Mouse (Mus musculus) limb, embryonic 11.5 days (tissue): ENCODE measurements at regions not wholly inside any gene's neighbourhood (a gene's known extent, or its start where the extent isn't known, plus 50 kb on each side); places are given as distances from the start of the nearest gene placed in this dataset.

ENCODE experiments used
- ATAC-seq: fragments of 200-750 bp; cut with Nextera tagmentation; 2 replicates; pipeline ENCODE4 v1.8.0; 2017; ENCODE audit warnings: low read depth; ENCODE audit not compliant: insufficient number of reproducible peaks, low FRiP score, low TSS enrichment
- DNase-seq: peaks from one replicate; pipeline ENCODE4 v3.0.0-alpha.2; 2015; ENCODE audit warnings: low spot score
- H3K27ac ChIP-seq: fragments of 300-500 bp; sonication (generic); replicated peaks from 2 replicates; pipeline ENCODE4 v1.5.1; 2014; ENCODE audit warnings: low read depth, mild to moderate bottlenecking, low read length
- H3K27me3 ChIP-seq: fragments of 300-500 bp; sonication (generic); 2 replicates; pipeline ENCODE4 v1.6.1; 2014; ENCODE audit warnings: mild to moderate bottlenecking, low read length, mixed read lengths; ENCODE audit not compliant: control insufficient read depth, insufficient read depth
- H3K36me3 ChIP-seq: fragments of 300-500 bp; sonication (generic); 2 replicates; pipeline ENCODE4 v1.6.1; 2014; ENCODE audit warnings: mild to moderate bottlenecking, low read length, moderate library complexity, mixed read lengths; ENCODE audit not compliant: control insufficient read depth, insufficient read depth
- H3K4me1 ChIP-seq: fragments of 300-500 bp; sonication (generic); 2 replicates; pipeline ENCODE4 v1.6.1; 2014; ENCODE audit warnings: low read length, mixed read lengths; ENCODE audit not compliant: control insufficient read depth, insufficient read depth
- H3K4me2 ChIP-seq: fragments of 300-500 bp; sonication (generic); 2 replicates; pipeline ENCODE4 v1.6.1; 2014; ENCODE audit warnings: low read depth, mild to moderate bottlenecking, moderate library complexity; ENCODE audit not compliant: severe bottlenecking
- H3K4me3 ChIP-seq: fragments of 300-500 bp; sonication (generic); 2 replicates; pipeline ENCODE4 v1.5.1; 2014; ENCODE audit warnings: low read depth, low read length
- H3K9ac ChIP-seq: fragments of 300-500 bp; sonication (generic); 2 replicates; pipeline ENCODE4 v1.6.1; 2014; ENCODE audit warnings: mild to moderate bottlenecking, low read length
- H3K9me3 ChIP-seq: fragments of 300-500 bp; sonication (generic); 2 replicates; pipeline ENCODE4 v1.6.1; 2016; ENCODE audit warnings: low read length; ENCODE audit not compliant: control insufficient read depth
- WGBS: fragments of 180-500 bp; shearing (Covaris S2); extraction: QIAGEN DNeasy Blood & Tissue Kit; methylation state at CpG from one replicate; pipeline ENCODE4 v1.1.7; 2014; 5-methylcytosine and 5-hydroxymethylcytosine counted together

GRCm38 (mm10) chr12:9894521-9894920, 324.6 kb downstream of the Osr1 start:
- WGBS = 97% methylated on average over 2 of the region's 2 CpGs
- H3K27ac ChIP-seq = no peak overlapping the region

GRCm38 (mm10) chr12:9897980-9898379, 328.1 kb downstream of the Osr1 start:
- H3K27me3 ChIP-seq = no peaks in the 10 kb centered on the region
- no peak overlapping the region for H3K9ac ChIP-seq
- ATAC-seq = no peak
- H3K9me3 ChIP-seq = no peaks in the 10 kb centered on the region
- no peak for DNase-seq
- 72% methylated on average over 6 of the region's 6 CpGs for WGBS
- no peak overlapping the region for H3K27ac ChIP-seq
- H3K4me1 ChIP-seq = no peaks in the 10 kb centered on the region
- no peaks in the 10 kb centered on the region for H3K36me3 ChIP-seq
- H3K4me2 ChIP-seq = no peak overlapping the region
- H3K4me3 ChIP-seq = no peak overlapping the region

More at GRCm38 (mm10) chr12:9894521-9894920, 324.6 kb downstream of the Osr1 start:
- ATAC-seq (no peak), DNase-seq (no peak)
- no peak overlapping the region for H3K4me3 ChIP-seq
- no peaks in the 10 kb centered on the region for H3K9me3 ChIP-seq
- H3K4me1 ChIP-seq = no peaks in the 10 kb centered on the region
- H3K9ac ChIP-seq = no peak overlapping the region
- H3K4me2 ChIP-seq = no peak overlapping the region
- no peaks in the 10 kb centered on the region for H3K27me3 ChIP-seq
- H3K36me3 ChIP-seq = no peaks in the 10 kb centered on the region

- no peaks in the 10 kb centered on the region for H3K9me3 ChIP-seq
- no peak overlapping the region for H3K27ac ChIP-seq
- no peaks in the 10 kb centered on the region for H3K27me3 ChIP-seq
- 29% methylated on average over 3 of the region's 3 CpGs for WGBS
- no peaks in the 10 kb centered on the region for H3K36me3 ChIP-seq
- no peaks in the 10 kb centered on the region for H3K4me1 ChIP-seq
- no peak overlapping the region for H3K4me2 ChIP-seq
- no peak overlapping the region for H3K4me3 ChIP-seq
- H3K9ac ChIP-seq = no peak overlapping the region
- DNase-seq = no peak
- ATAC-seq = no peak
Observed at GRCm38 (mm10) chr12:9898420-9898819, 328.5 kb downstream of the Osr1 start.

GRCm38 (mm10) chr12:9901948-9902347, 332.0 kb downstream of the Osr1 start:
- DNase-seq (no peak), ATAC-seq (no peak)
- no peaks in the 10 kb centered on the region for H3K36me3 ChIP-seq
- no peak overlapping the region for H3K27ac ChIP-seq
- 83% methylated on average over 2 of the region's 2 CpGs for WGBS
- H3K9ac ChIP-seq = no peak overlapping the region
- no peaks in the 10 kb centered on the region for H3K9me3 ChIP-seq
- no peak overlapping the region for H3K4me3 ChIP-seq
- no peaks in the 10 kb centered on the region for H3K27me3 ChIP-seq
- no peak overlapping the region for H3K4me2 ChIP-seq
- no peaks in the 10 kb centered on the region for H3K4me1 ChIP-seq

GRCm38 (mm10) chr12:9903702-9904231, 333.9 kb downstream of the Osr1 start:
- H3K36me3 ChIP-seq = no peaks in the 10 kb centered on the region
- no peak for ATAC-seq
- no peaks in the 10 kb centered on the region for H3K4me1 ChIP-seq
- H3K27me3 ChIP-seq = no peaks in the 10 kb centered on the region
- no peak overlapping the region for H3K9ac ChIP-seq
- 55% methylated on average over 2 of the region's 2 CpGs for WGBS
- no peak for DNase-seq
- no peak overlapping the region for H3K4me3 ChIP-seq
- H3K27ac ChIP-seq = no peak overlapping the region
- H3K9me3 ChIP-seq = no peaks in the 10 kb centered on the region
- H3K4me2 ChIP-seq = no peak overlapping the region

- H3K4me3 ChIP-seq = no peak overlapping the region
- no peaks in the 10 kb centered on the region for H3K9me3 ChIP-seq
Observed at GRCm38 (mm10) chr12:9912333-9912732, 342.4 kb downstream of the Osr1 start.

GRCm38 (mm10) chr12:9915726-9916140, 345.8 kb downstream of the Osr1 start:
- H3K4me2 ChIP-seq = no peak overlapping the region
- no peak overlapping the region for H3K4me3 ChIP-seq
- DNase-seq (no peak), ATAC-seq (no peak)
- no peaks in the 10 kb centered on the region for H3K27me3 ChIP-seq
- H3K9ac ChIP-seq = no peak overlapping the region
- no peak overlapping the region for H3K27ac ChIP-seq
- H3K36me3 ChIP-seq = no peaks in the 10 kb centered on the region
- WGBS = 85% methylated on average over 7 of the region's 7 CpGs
- H3K4me1 ChIP-seq = no peaks in the 10 kb centered on the region
- no peaks in the 10 kb centered on the region for H3K9me3 ChIP-seq

More at GRCm38 (mm10) chr12:9912333-9912732, 342.4 kb downstream of the Osr1 start:
- Histone ChIP-seq H3K27me3 (no peaks in the 10 kb centered on the region), H3K36me3 (no peaks in the 10 kb centered on the region), H3K9ac (no peak overlapping the region), H3K4me1 (no peaks in the 10 kb centered on the region), H3K4me2 (no peak overlapping the region), H3K27ac (no peak overlapping the region)
- DNase-seq = no peak
- ATAC-seq = no peak

- Histone ChIP-seq H3K4me2 (no peak overlapping the region), H3K9me3 (no peaks in the 10 kb centered on the region), H3K36me3 (no peaks in the 10 kb centered on the region), H3K27ac (no peak overlapping the region), H3K27me3 (no peaks in the 10 kb centered on the region), H3K9ac (no peak overlapping the region), H3K4me3 (no peak overlapping the region), H3K4me1 (no peaks in the 10 kb centered on the region)
- 86% methylated on average over 4 of the region's 4 CpGs for WGBS
- ATAC-seq (no peak), DNase-seq (no peak)
Observed at GRCm38 (mm10) chr12:9918026-9918425, 348.1 kb downstream of the Osr1 start.

- Histone ChIP-seq H3K4me2 (no peak overlapping the region), H3K36me3 (no peaks in the 10 kb centered on the region), H3K9ac (no peak overlapping the region), H3K27me3 (no peaks in the 10 kb centered on the region), H3K4me1 (no peaks in the 10 kb centered on the region), H3K4me3 (no peak overlapping the region), H3K9me3 (no peaks in the 10 kb centered on the region), H3K27ac (no peak overlapping the region)
- no peak for ATAC-seq
- no peak for DNase-seq
- WGBS = 58% methylated on average over 3 of the region's 3 CpGs
Observed at GRCm38 (mm10) chr12:9919007-9919406, 349.1 kb downstream of the Osr1 start.
